Mouse (Mus musculus) MEL-GATA-1-ER (cell line): ENCODE results near the gene Fv1.
A peak's percentile ranks its signal among the peaks of the same experiment; 100 is the strongest.
"Not testable (repeated sequence)": the region's sequence is repeated elsewhere in the genome, so short reads cannot be mapped to it uniquely, and the experiment has no call there.

Experiments used
- DNase-seq: peaks from one replicate; pipeline ENCODE4 v3.0.0-alpha.2; 2012; ENCODE audit warnings: low read depth; ENCODE audit errors: extremely low read depth

Fv1 gene

DNA sequence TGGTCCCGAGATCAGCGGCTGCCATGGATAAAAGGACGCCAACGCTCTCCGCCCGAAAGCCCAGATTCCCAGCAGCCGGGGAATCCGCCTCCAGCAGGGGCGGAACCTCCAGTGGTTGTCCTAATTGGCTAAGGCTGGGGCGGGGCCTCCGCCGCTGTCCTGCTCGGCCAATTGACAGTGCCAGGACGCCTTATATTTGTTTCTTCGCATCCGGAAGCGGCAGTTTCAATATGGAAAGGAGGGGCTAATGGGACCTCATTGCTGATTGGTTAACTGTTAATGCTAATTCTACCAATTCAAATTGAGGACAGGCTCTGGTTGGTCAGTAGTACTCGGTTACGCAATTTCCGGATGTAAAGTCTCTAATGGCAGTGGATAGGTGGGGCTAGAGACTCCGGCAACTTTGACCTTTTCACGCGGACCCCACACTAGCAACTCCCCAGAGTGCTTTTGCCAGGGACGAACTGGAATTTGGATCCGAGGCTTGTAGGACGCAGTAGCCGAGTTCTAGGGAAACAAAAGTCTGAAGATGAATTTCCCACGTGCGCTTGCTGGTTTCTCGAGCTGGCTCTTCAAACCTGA, at the start of gene Fv1, which contains the start of gene Miip:
Gene Fv1 (plus strand): TSS at position 530 of the 582 bp plus-strand sequence.
Gene Miip (minus strand): TSS at position 367 of the 582 bp plus-strand sequence.
- peak; percentile 100 for DNase-seq

GRCm38 (mm10) chr4:147819659-147820058, 49.1 kb upstream of the Fv1 start:
- DNase-seq, result not testable (repeated sequence)

DNA sequence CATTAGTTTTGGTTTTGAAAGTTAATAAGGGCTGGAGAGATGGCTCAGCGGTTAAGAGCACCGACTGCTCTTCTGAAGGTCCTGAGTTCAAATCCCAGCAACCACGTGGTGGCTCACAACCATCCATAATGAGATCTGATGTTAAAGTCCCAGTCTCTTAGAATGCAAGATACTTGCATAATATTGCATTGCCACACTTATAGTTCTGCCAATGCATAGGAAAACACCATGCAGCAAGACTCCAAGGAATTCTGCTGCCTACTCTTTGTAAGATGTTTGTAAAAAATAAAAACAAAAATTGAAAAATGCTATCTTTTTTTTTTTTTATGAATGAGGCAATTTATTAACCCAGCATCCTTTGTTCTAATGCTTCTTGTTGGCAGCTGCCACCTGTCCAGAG, 47.4 kb upstream of the Fv1 start:
- not testable (repeated sequence) for DNase-seq

DNA sequence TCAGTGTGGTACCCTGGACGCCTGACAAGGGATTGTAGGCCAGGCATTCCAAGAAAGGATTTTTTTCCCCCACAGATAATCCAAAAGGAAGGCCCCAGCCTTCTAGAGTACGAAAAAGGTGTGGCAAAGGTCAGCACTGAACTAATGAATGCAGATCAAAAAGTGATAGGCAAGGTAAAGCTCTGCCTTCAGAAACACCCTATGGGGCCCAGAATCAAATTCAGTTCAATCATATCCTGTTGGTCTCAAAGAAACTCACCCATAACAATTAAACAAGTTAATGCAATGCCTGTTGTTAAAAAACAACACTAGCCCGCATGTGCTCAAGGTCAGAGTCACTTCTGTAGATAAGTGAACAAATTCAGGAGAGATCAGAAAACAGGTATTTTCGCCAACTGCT, 44.4 kb upstream of the Fv1 start:
- no peak for DNase-seq

- not testable (repeated sequence) for DNase-seq
Observed at GRCm38 (mm10) chr4:147839282-147839681, 29.5 kb upstream of the Fv1 start.

DNA sequence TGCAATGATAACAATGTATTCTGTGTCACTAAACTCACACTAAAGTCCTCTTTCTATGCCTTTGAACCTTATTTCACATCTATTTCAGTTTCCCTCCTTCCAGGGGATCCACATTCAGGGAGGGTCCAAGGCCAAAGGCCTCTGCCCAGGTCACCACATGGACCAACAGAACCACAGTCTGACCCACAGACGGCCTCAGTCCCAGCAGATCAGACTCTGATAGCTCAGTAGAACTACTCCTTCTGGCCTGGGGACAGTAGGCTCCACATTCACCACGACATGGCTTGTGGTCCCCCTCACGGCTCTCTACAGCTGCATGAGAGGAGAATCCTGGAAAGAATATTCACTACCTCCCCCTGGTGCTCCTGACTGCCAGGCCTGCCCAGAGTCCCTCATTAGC, 25.9 kb upstream of the Fv1 start:
- DNase-seq, result no peak

GRCm38 (mm10) chr4:147847614-147848583, 20.9 kb upstream of the Fv1 start, which contains the start of gene Zfp933:
Gene Zfp933, minus strand, starts transcription at chr4:147848366.
- DNase-seq, result peak; percentile 94

DNA sequence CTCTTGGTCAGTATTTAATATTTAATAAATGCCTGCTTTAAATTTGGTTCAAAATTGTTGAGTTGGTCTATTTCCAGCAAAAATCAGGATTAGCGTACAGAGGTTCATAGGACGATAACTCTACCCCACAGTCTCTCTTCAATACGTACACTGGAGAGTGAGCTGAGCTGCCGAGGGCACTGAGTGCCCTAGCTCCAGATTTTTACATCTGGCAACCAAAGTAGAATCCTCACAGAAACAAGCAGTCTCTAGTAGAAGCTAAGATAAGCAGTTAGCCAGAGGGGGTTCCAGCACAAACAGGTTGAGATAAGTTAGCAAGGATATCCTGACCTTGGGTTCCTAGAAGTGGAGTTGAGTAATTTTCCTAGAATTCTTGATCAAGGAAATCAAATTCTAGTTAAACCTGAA, 20.2 kb upstream of the Fv1 start:
- no peak for DNase-seq

GRCm38 (mm10) chr4:147850776-147851175, 18.0 kb upstream of the Fv1 start:
- no peak for DNase-seq

DNA sequence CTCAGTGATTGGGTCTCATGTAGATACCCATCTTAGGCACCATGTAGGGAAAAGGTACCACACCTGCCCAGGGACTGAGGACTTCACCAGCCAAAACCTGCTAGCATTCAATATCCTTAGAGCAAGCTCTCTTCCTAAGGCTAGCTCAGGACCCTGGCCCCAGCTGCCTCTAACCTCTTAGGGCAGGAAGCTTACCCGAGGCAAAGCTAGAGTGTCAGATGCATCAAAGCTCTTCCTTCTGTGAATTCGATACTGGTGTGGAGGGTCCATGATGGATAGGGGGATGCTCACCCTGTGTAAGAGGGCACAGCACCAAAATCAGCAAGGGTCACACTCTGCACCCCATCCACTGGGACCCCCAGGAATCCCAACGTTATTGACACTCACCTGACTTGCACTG, 6.7 kb upstream of the Fv1 start:
- DNase-seq, result no peak

DNA sequence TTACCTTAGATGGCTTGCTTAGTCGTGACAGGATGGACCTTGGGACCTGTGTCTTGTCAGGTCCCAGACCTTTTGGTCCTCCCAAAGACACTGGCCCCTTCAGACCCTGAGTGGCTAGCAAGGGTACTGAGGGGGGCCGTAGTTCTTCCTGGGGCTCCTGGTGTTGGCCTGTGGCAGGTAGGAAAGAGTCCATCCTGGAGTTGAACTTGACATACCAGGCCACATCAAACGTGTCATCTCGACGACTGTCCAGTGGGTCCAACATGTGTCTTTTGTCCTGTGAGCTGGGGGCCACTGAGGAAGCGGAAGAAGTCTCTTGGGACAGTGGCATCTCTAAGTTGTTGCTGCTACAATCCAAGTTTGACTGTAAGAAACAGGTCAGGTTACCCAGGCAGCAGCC, 3.1 kb upstream of the Fv1 start:
- no peak for DNase-seq

DNA sequence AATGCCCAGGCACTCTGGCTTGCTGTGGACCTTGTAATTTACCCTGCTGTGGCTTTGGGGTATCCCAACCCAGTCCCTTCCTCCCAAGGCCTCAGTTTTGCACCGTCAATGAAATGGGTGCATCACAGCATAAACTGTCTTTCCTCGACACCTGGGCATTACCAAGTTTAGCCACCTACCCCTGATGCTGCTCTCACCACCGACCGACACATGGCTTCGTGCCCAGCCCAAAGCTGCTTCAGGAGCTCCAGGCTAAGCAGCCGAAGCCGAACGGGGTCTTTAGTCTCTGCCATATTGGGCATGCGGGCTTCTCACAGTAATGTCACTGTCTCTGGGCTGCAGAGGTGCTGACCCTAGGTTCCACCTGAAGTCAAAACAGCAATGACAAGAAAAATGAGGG, 2.7 kb upstream of the Fv1 start:
- no peak for DNase-seq

DNA sequence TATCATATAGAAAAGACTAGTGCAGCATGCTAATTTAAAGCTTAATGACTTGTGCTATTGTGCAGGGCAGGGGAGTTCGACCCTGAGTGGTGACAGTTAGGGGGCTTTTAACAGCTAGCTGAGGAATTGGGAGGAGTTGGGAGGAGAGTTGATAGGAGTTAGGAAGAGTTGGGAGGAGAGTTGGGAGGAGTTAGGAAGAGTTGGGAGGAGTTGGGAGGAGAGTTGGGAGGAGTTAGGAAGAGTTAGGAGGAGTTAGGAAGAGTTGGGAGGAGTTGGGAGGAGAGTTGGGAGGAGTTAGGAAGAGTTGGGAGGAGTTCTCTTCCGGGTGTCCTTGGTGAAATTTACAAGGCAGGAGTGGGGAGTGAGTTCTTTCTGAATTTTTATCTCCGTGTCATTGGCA, 2.0 kb upstream of the Fv1 start:
- DNase-seq, result not testable (repeated sequence)

GRCm38 (mm10) chr4:147867563-147868449, 973 bp upstream of the Fv1 start:
- DNase-seq, result no peak

- no peak for DNase-seq
Observed at GRCm38 (mm10) chr4:147869238-147869637, 459 bp downstream of the Fv1 start.

GRCm38 (mm10) chr4:147875852-147876575, 7.2 kb downstream of the Fv1 start:
- DNase-seq, result no peak

- no peak for DNase-seq
Observed at GRCm38 (mm10) chr4:147878537-147878936, 9.8 kb downstream of the Fv1 start.

DNA sequence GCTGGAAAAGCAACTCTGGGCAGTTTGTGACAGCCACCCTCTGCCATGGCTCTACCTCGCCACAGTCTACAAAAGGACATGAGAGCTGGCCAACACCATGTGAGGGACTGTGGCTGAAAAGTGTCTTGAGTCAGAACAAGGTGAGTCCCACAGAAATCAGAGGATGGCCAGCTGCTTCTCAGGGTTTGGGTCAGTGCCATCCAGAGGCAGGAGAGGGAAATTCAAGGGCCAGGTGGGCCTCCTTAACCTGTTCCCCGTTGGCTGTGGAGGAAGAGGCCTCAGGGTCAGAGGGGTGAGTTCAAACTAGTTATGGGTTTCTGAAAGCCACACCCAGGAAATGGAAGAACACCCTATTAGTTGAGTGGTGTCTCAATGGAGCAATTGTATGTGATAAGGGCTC, 10.7 kb downstream of the Fv1 start:
- no peak for DNase-seq

- no peak for DNase-seq
Observed at GRCm38 (mm10) chr4:147879865-147880264, 11.1 kb downstream of the Fv1 start.

DNA sequence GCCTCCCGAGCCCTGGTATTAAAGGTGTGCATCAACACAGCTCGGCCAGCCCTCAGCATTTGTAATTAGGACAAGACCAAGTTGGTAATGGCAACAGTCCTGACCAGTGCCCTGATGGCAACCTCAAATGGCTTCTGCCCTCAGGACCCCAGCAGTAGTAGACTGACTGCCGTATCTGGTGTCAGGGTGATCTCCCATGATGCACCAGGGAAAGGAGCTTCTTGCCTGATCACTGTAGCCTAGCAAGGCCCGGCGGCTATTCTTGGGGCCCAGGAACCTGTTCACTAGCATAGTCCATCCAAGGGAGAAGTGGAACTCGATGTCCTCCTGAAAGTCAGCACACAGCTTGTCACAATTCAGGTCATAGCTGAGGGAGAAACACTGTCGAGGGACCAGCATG, 13.0 kb downstream of the Fv1 start:
- DNase-seq, result no peak

GRCm38 (mm10) chr4:147883041-147883440, 14.3 kb downstream of the Fv1 start:
- DNase-seq, result no peak
